Comparison of ENCODE assay signal across 13 mouse cellular contexts in the genomic region with DNA sequence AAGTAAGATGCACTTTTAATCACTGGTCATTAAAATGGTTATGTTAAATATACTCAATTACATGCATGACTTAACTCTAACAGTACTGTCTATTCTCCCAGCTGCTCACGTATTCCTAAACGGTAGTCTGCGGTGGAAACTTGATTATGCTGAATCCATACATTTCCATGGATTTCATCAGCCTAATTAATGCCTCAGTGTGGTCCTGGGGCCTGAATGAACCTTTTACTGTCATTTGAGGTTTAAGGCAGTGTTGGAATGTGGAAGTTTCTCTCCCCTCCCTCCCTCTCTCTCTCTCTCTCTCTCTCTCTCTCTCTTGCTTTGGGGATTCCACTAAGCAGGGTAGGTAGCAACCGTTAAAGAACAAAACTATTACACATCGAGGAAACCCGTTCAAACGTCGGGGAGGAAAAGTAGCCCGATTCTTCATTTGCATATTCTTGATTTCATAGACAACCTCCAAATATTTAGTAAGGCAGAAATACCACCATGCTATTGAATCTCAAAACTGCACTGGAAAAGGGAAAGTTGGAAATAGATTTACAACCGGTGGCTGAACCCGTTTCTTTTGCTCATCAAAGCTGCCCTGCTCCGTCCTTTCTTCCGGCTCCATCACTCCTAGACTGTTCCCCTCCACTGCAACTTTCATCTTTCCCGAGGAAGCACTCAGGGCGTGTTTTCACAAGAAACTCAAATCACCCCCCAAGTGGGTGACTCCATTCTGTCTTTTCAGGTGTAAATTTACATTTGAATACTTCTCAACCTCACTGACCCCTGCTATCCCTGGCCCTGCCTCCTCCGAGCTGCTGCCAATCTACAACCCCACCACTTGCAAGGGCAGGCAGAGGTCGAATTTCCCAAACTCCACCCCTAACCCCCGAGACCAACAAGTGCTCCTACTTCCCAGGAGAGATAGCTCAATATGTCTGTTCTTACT. TPM values are rescaled to one million over a fixed set of nuclear protein-coding genes. Genes with fewer than 3 reads are reported as not detected.
DNase-seq lines count a peak whose midpoint lies in the region; ATAC-seq and TF ChIP-seq lines count a peak whose summit lies in the region.
"Had no signal": no experiment of that assay in that cellular context is flagged by ENCODE, and none has a peak within 500 bp of the region (broad histone marks: within the 10 kb centered on the region; RNA-seq: fewer than 3 reads in every experiment).

No protein-coding gene starts in this region.

- peak; percentile 97 for DNase-seq in ES-CJ7 (ENCODE audit: low read depth, low spot score)
- peak; percentile 78 for DNase-seq in embryo, embryonic 10.5 days (ENCODE audit: low spot score)
- no peak for DNase-seq in forebrain, postnatal 0 days
- peak; percentile 46 for DNase-seq in neural tube, embryonic 10.5 days (ENCODE audit: extremely low spot score, low spot score)
- DNase-seq in kidney, postnatal 25 days = no peak
- DNase-seq in spleen, postnatal 10 days (ENCODE audit: low spot score in 2 of 2) = no peak
- DNase-seq in spleen, postnatal 36 days (ENCODE audit: low spot score in 2 of 2) = no peak
- no peak for DNase-seq in adrenal gland, adult 18-20 months (ENCODE audit: low spot score in 2 of 2)
- DNase-seq: cerebellum, adult 8-10 months; kidney, postnatal 36 days had no signal

- no peaks in the 10 kb centered on the region for H3K9me3 ChIP-seq in forebrain, postnatal 0 days (ENCODE audit: low read length)
- H3K9me3 ChIP-seq: heart, embryonic 10.5 days; liver, embryonic 12.5 days had no signal

- H3K4me1 ChIP-seq in forebrain, postnatal 0 days (ENCODE audit: insufficient read depth) = peaks cover 6% of the 10 kb centered on the region

- H3K4me3 ChIP-seq in forebrain, postnatal 0 days (ENCODE audit: low read depth, low read length) = no peak overlapping the region
- H3K4me3 ChIP-seq: heart, embryonic 10.5 days; liver, embryonic 12.5 days had no signal

- 6% methylated on average over 18 of the region's 18 CpGs for WGBS in forebrain, postnatal 0 days

- H3K4me2 ChIP-seq in forebrain, postnatal 0 days (ENCODE audit: low read depth) = peak overlapping the region; percentile 20; the same call in 1 of the 2 replicates
- H3K4me2 ChIP-seq: liver, embryonic 12.5 days had no signal

- no peak overlapping the region for H3K27ac ChIP-seq in forebrain, postnatal 0 days (ENCODE audit: low read depth, low read length)
- H3K27ac ChIP-seq: heart, embryonic 10.5 days; liver, embryonic 12.5 days had no signal

- H3K9ac ChIP-seq in forebrain, postnatal 0 days = no peak overlapping the region
- H3K9ac ChIP-seq: liver, embryonic 12.5 days had no signal

- no peak for ATAC-seq in forebrain, postnatal 0 days
- ATAC-seq: liver, embryonic 12.5 days had no signal

- no peaks in the 10 kb centered on the region for H3K36me3 ChIP-seq in forebrain, postnatal 0 days (ENCODE audit: insufficient read depth)
- H3K36me3 ChIP-seq: heart, embryonic 10.5 days; liver, embryonic 12.5 days had no signal

- H3K27me3 ChIP-seq in forebrain, postnatal 0 days (ENCODE audit: insufficient read depth, low read length) = no peaks in the 10 kb centered on the region

- TF ChIP-seq CTCF in forebrain, postnatal 0 days (IDR thresholded peaks at IDR 0.05; ENCODE audit: low read depth) = no peak

RNA-seq across cellular contexts. Expression of gene Sox2, which starts 17.9 kb away (rescaled TPM):
- total RNA-seq in forebrain, postnatal 0 days (2014; rRNA removed) = 80.9 and 120 TPM in 2 replicates
- polyA plus RNA-seq in forebrain, postnatal 0 days (2015; fragmentation: Nextera tagmentation; extraction: Ambion mirVana) = 23.1 and 31.0 TPM in 2 replicates
- total RNA-seq in adrenal gland, adult 18-20 months (2021) = under 1 TPM; 0.22 to 0.30 TPM
- polyA plus RNA-seq: liver, embryonic 12.5 days; small intestine, adult 2 months had no signal

Comparison
In these comparisons a context has a peak if more than half of its experiments do, and no peak if none do; other contexts are left out.
1. DNase-seq: peak in ES-CJ7 (single experiment), embryo, embryonic 10.5 days (single experiment) and neural tube, embryonic 10.5 days (single experiment); none in forebrain, postnatal 0 days (single experiment), kidney, postnatal 25 days (0 of 2), spleen, postnatal 10 days (0 of 2), spleen, postnatal 36 days (0 of 2) and adrenal gland, adult 18-20 months (0 of 2).
2. RNA of gene Sox2, which starts 17.9 kb away (total RNA-seq): 80.9 to 120 TPM in forebrain, postnatal 0 days; 0.22 to 0.30 TPM in adrenal gland, adult 18-20 months; every median in the first group is over 10 times any median in the second.